Mouse (Mus musculus) activated CD4-positive, CD25-positive, alpha-beta regulatory T cell, adult 9 weeks (primary cell): ENCODE results near the gene Gm17268. TPM values are rescaled to one million over a fixed set of nuclear protein-coding genes. Genes with fewer than 3 reads are reported as not detected.

Source experiments
- polyA plus RNA-seq: library from polyadenylated mRNA; unstranded; fragments of 100-300 nt; shearing (Covaris generic); gene quantifications from one replicate; pipeline ENCODE4 v1.2.1, GENCODE M21; 2017

Gene Gm17268
- not detected for polyA plus RNA-seq

DNA sequence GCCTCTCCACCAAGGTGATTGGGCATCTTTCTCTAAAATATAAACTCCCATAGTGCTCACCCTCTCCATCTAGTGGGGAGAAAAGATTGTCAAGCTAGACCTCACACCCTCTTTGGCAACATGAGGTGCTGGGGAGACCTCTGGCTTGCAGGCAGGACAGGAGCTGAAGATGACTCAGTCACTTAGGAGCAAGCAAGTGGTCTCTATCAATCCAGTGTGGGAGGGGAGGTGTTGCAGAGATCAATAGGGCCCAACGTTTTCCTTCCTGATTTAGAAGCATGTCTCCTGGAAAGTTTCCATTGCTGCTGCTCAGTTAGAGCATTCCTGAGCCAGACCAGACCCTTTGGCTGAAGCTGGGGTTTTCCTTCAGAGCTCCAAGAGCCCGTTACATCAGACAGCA is at the start of gene Gm17268:
Gene Gm17268 (minus strand): TSS at position 28 of the 400 bp plus-strand sequence.

DNA sequence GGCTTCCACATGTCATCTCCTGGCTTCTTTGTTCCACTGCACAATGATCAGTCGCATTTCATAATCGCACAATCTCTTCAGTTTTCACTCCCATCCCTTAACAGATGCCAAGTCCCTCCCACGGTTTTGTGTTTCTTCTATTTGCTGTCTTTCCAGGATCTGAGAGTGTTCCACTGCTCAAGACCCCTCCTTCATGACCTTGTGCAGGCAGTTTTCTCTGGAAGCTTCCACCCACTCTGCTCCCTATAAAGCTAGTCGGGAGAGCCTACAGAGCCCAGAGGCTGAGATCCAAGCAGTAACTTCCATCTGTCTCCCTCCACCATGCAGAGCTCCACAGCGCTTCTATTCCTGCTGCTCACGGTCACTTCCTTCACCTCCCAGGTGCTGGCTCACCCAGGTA is 19.3 kb upstream of the Gm17268 start, which contains the start of gene Ccl11:
Gene Ccl11 (plus strand): TSS at position 178 of the 400 bp plus-strand sequence.

DNA sequence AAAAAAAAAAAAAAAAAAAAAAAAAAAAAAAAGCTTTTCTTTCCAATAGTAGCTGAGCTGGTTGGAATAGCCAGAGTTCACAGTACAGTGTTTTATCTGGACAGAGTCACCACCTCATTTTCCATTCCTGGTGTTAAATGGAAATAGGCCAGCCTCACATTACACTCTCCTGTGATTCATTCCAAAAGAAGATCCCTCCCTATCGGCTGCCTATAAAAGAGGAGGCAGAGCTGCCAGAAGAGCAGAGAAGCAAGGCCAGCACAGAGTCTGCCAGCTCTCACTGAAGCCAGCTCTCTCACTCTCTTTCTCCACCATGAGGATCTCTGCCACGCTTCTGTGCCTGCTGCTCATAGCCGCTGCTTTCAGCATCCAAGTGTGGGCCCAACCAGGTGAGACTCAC is 7.1 kb upstream of the Gm17268 start, which contains the start of gene Ccl7:
Gene Ccl7 (plus strand): TSS at position 242 of the 400 bp plus-strand sequence.

DNA sequence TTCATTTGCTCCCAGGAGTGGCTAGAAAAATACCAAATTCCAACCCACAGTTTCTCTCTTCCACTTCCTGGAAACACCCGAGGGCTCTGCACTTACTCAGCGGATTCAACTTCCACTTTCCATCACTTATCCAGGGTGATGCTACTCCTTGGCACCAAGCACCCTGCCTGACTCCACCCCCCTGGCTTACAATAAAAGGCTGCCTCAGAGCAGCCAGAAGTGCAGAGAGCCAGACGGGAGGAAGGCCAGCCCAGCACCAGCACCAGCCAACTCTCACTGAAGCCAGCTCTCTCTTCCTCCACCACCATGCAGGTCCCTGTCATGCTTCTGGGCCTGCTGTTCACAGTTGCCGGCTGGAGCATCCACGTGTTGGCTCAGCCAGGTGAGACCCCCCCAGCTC is 3.0 kb downstream of the Gm17268 start, which contains the start of gene Ccl2:
Gene Ccl2 (plus strand): TSS at position 216 of the 400 bp plus-strand sequence.

Other genes with a start within 250 kb of the Gm17268 start
- gene 5530401A14Rik, start 177.9 kb downstream of the Gm17268 start, polyA plus RNA-seq: not detected
- gene Asic2, start 70.1 kb downstream of the Gm17268 start, polyA plus RNA-seq: not detected
- not detected for gene Ccl2, start 3.0 kb downstream of the Gm17268 start, polyA plus RNA-seq
- gene Ccl7, start 7.2 kb upstream of the Gm17268 start, polyA plus RNA-seq: not detected
- gene Ccl11, start 19.3 kb upstream of the Gm17268 start, polyA plus RNA-seq: not detected
- not detected for gene Ccl12, start 63.3 kb upstream of the Gm17268 start, polyA plus RNA-seq
- gene Ccl8, start 76.6 kb upstream of the Gm17268 start, polyA plus RNA-seq: not detected